Mouse (Mus musculus) olfactory bulb, adult 2 months (tissue): Measurements from ENCODE around the gene Pomgnt1.

Experiments
- CTCF ChIP-seq: fragments of 200-500 bp; IDR thresholded peaks from 2 replicates; pipeline ENCODE4 v1.5.1; 2012; ENCODE audit warnings: low read depth, mild to moderate bottlenecking, low read length, moderate library complexity; ENCODE audit not compliant: insufficient read depth
- POLR2A ChIP-seq: fragments of 200-500 bp; IDR thresholded peaks from 2 replicates; pipeline ENCODE4 v1.6.1; 2012; ENCODE audit warnings: mild to moderate bottlenecking, low read depth, low read length, moderate library complexity; ENCODE audit not compliant: insufficient read depth

- TF ChIP-seq CTCF (no peak), POLR2A (no peak)
These were observed 41.3 kb downstream of the Pomgnt1 start for GRCm38 (mm10) chr4:116164759-116165554.
